Mouse (Mus musculus) erythroblast, embryonic 14.5 days (primary cell): ENCODE results near the gene Plekhh2.

Experiments
- GATA1 ChIP-seq: IDR thresholded peaks from 2 replicates; pipeline ENCODE4 v1.6.1; 2012; ENCODE audit warnings: low read length, inconsistent platforms, mixed read lengths
- TAL1 ChIP-seq: IDR thresholded peaks from 3 replicates; pipeline ENCODE4 v1.6.1; 2012; ENCODE audit warnings: low read length, inconsistent platforms, mixed read lengths

- no peak for TF ChIP-seq GATA1
- TF ChIP-seq TAL1 = no peak
Measured at GRCm38 (mm10) chr17:84565762-84566161, 54.1 kb downstream of the Plekhh2 start.
